Mouse (Mus musculus) CH12.LX (cell line): ENCODE measurements around the gene Csrp1.

Experiments used
- CTCF ChIP-seq, 2 experiments: IDR thresholded peaks in 1 of 2; conservative IDR thresholded peaks in 1 of 2; 2 replicates each; pipeline ENCODE4 v1.5.1; 2011 to 2012; ENCODE audit warnings: low read depth in 2 of 2, low read length in 2 of 2, improper control_type of control experiment in 1 of 2, inconsistent platforms in 1 of 2, mild to moderate bottlenecking in 1 of 2, moderate library complexity in 1 of 2
- TBP ChIP-seq: conservative IDR thresholded peaks from 2 replicates; pipeline ENCODE4 v1.6.1; 2011; ENCODE audit warnings: low read depth, low read length, improper control_type of control experiment
- ZMIZ1 ChIP-seq: IDR thresholded peaks from 2 replicates; pipeline ENCODE4 v1.6.1; 2012; ENCODE audit warnings: low read depth, mild to moderate bottlenecking, inconsistent platforms, low read length, improper control_type of control experiment
- ZNF384 ChIP-seq: IDR thresholded peaks from 2 replicates; pipeline ENCODE4 v1.6.1; 2012; ENCODE audit warnings: low read depth, low read length, improper control_type of control experiment, inconsistent platforms

GRCm38 (mm10) chr1:135719983-135720382, at the start of gene Csrp1:
- no peak for TF ChIP-seq ZNF384
- TF ChIP-seq CTCF (conservative IDR thresholded peaks at IDR 0.05 in 1 of 2, IDR thresholded peaks at IDR 0.05 in 1 of 2; ENCODE audit: low read depth in 2 of 2, low read length in 2 of 2): no peak
- TF ChIP-seq TBP: 0 out of 2 replicates have a peak, but pooled peaks have one; percentile 24
- TF ChIP-seq ZMIZ1: no peak
